Mouse (Mus musculus): Measurements from ENCODE around the gene 1700037C18Rik. TPM values are rescaled to one million over a fixed set of nuclear protein-coding genes. Genes with fewer than 3 reads are reported as not detected.

1700037C18Rik gene
- 11.6 TPM for polyA plus RNA-seq (2017; shearing (Covaris generic))

GRCm38 (mm10) chr16:3908537-3909111, at the start of gene 1700037C18Rik, which contains the start of gene Cluap1:
1700037C18Rik (minus strand) TSS chr16:3908689.
Cluap1 (plus strand) TSS chr16:3908801.

GRCm38 (mm10) chr16:3884201-3885064, 24.1 kb downstream of the 1700037C18Rik start, which contains the start of the genes Zfp597 and Gm20695:
Zfp597 (minus strand) TSS chr16:3884561.
Gm20695 (plus strand) TSS chr16:3884648.

GRCm38 (mm10) chr16:3872216-3873047, 36.1 kb downstream of the 1700037C18Rik start, which contains the start of gene Naa60:
Naa60 (plus strand) TSS chr16:3872375.

GRCm38 (mm10) chr16:3846711-3847518, 61.6 kb downstream of the 1700037C18Rik start, which contains the start of gene Zfp174:
Zfp174 (plus strand) TSS chr16:3847268.

Other genes with a start within 250 kb of the 1700037C18Rik start
- not detected for gene Mefv, start 190.6 kb downstream of the 1700037C18Rik start, polyA plus RNA-seq (2017; shearing (Covaris generic))
- 66.1 TPM for gene Zfp263, start 164.6 kb downstream of the 1700037C18Rik start, polyA plus RNA-seq (2017; shearing (Covaris generic))
- gene Olfr15, start 77.8 kb downstream of the 1700037C18Rik start, polyA plus RNA-seq (2017; shearing (Covaris generic)), result 0.13 TPM
- 0.93 TPM for gene Zfp174, start 61.4 kb downstream of the 1700037C18Rik start, polyA plus RNA-seq (2017; shearing (Covaris generic))
- 123 TPM for gene Naa60, start 36.3 kb downstream of the 1700037C18Rik start, polyA plus RNA-seq (2017; shearing (Covaris generic))
- gene Zfp597, start 24.1 kb downstream of the 1700037C18Rik start, polyA plus RNA-seq (2017; shearing (Covaris generic)), result 14.5 TPM
- 1.3 TPM for gene Gm20695, start 24.0 kb downstream of the 1700037C18Rik start, polyA plus RNA-seq (2017; shearing (Covaris generic))
- gene Cluap1, start 112 bp upstream of the 1700037C18Rik start, polyA plus RNA-seq (2017; shearing (Covaris generic)), result 30.3 TPM
- 61.6 TPM for gene Nlrc3, start 67.9 kb upstream of the 1700037C18Rik start, polyA plus RNA-seq (2017; shearing (Covaris generic))
- 32.7 TPM for gene Slx4, start 95.1 kb upstream of the 1700037C18Rik start, polyA plus RNA-seq (2017; shearing (Covaris generic))
- gene Dnase1, start 128.3 kb upstream of the 1700037C18Rik start, polyA plus RNA-seq (2017; shearing (Covaris generic)), result 14.7 TPM
- 78.0 TPM for gene Trap1, start 169.1 kb upstream of the 1700037C18Rik start, polyA plus RNA-seq (2017; shearing (Covaris generic))

Data from CD4-positive, CD25-positive, alpha-beta regulatory T cell (primary cell).